Mouse (Mus musculus): ENCODE data around the gene Stx11.

DNA sequence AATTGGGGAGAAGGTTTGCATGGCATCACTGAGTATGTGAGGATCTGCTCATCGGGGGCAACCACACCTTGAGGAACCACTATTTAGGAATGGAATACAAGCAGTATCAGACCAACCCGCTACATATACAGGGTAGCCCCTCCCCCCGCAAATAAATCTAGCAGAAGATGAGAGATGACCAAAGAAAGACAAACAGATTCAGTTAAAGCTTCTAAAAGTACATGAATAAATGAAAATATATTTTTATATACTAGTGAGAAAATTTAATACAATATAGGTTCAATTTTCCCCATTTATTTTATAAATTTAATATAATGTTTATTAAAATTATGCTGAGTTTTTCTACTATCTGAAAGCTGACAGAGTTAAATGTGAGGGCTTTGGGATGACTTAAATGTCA lies 40.9 kb upstream of the Stx11 start, which contains the start of gene Sf3b5:
- TF ChIP-seq POLR2A (IDR thresholded peaks at IDR 0.05; ENCODE audit: low read depth, low read length) (no peak), CTCF (IDR thresholded peaks at IDR 0.05; ENCODE audit: extremely low read depth, insufficient read depth, insufficient read length, insufficient replicate concordance) (no peak)

Measured in spleen, adult 2 months (tissue).